Mouse (Mus musculus) ES-E14 (cell line): Measurements from ENCODE around the gene Ptpn1. TPM values are rescaled to one million over a fixed set of nuclear protein-coding genes. Genes with fewer than 3 reads are reported as not detected.

Experiments used
- DNase-seq: peaks from one replicate; pipeline ENCODE4 v3.0.0-alpha.2; 2013; ENCODE audit warnings: low read depth, low spot score
- H3K27ac ChIP-seq: 2 replicates; pipeline ENCODE4 v1.5.1; 2012; ENCODE audit warnings: low read depth, mild to moderate bottlenecking, low read length, moderate library complexity, mixed read lengths; ENCODE audit not compliant: poor library complexity, insufficient read depth, severe bottlenecking
- H3K36me3 ChIP-seq: 2 replicates; pipeline ENCODE4 v1.6.1; 2012; ENCODE audit warnings: mild to moderate bottlenecking, low read length, moderate library complexity, mixed read lengths; ENCODE audit not compliant: control insufficient read depth, poor library complexity, insufficient read depth, severe bottlenecking
- H3K4me1 ChIP-seq, 2 experiments: fragments of 150-350 bp in 1 of 2; sonication (generic) in 1 of 2; 2 replicates each; pipeline ENCODE4 v1.6.1; 2012; ENCODE audit warnings: low read length in 2 of 2, mild to moderate bottlenecking in 1 of 2, mixed read lengths in 1 of 2; ENCODE audit not compliant: control insufficient read depth in 2 of 2, insufficient read depth in 2 of 2, poor library complexity in 1 of 2
- H3K4me3 ChIP-seq, 2 experiments: fragments of 150-350 bp in 1 of 2; sonication (generic) in 1 of 2; 2 replicates each; pipeline ENCODE4 v1.5.1; 2012; ENCODE audit warnings: low read length in 2 of 2, low read depth in 1 of 2, mild to moderate bottlenecking in 1 of 2, mixed read lengths in 1 of 2; ENCODE audit not compliant: insufficient read depth in 1 of 2, poor library complexity in 1 of 2, severe bottlenecking in 1 of 2
- H3K9ac ChIP-seq: 2 replicates; pipeline ENCODE4 v1.6.1; 2012; ENCODE audit warnings: low read depth, mild to moderate bottlenecking, low read length, mixed read lengths; ENCODE audit not compliant: poor library complexity, insufficient read depth, severe bottlenecking
- H3K9me3 ChIP-seq: fragments of 150-350 bp; sonication (generic); 2 replicates; pipeline ENCODE4 v1.6.1; 2012; ENCODE audit warnings: low read depth, mild to moderate bottlenecking, low read length; ENCODE audit not compliant: control insufficient read depth, insufficient read depth
- CHD2 ChIP-seq: IDR thresholded peaks from 2 replicates; pipeline ENCODE4 v1.6.1; 2014; ENCODE audit warnings: mild to moderate bottlenecking, low read depth, low read length, inconsistent platforms
- HCFC1 ChIP-seq: IDR thresholded peaks from 2 replicates; pipeline ENCODE4 v1.6.1; 2012; ENCODE audit warnings: low read length, inconsistent platforms, borderline replicate concordance; ENCODE audit not compliant: insufficient read depth
- MAFK ChIP-seq: IDR thresholded peaks from 2 replicates; pipeline ENCODE4 v1.6.1; 2014; ENCODE audit warnings: mild to moderate bottlenecking, low read depth, low read length, inconsistent platforms; ENCODE audit not compliant: insufficient read depth
- ZC3H11A ChIP-seq: IDR thresholded peaks from 2 replicates; pipeline ENCODE4 v1.6.1; 2012; ENCODE audit warnings: low read depth, mild to moderate bottlenecking, inconsistent platforms, low read length, borderline replicate concordance
- ZNF384 ChIP-seq: IDR thresholded peaks from 2 replicates; pipeline ENCODE4 v1.6.1; 2012; ENCODE audit warnings: low read depth, low read length, inconsistent platforms
- in situ Hi-C, 2 experiments: fragments of 600-800 bp; cut with MboI; formaldehyde crosslinking; loops; one replicate each; pipeline ENCODE4 v1.15.1; 2025; ENCODE audit warnings: low sequenced_read_pairs in 2 of 2, inconsistent platforms in 1 of 2; ENCODE audit not compliant: unreplicated experiment in 2 of 2
- total RNA-seq: library from RNA; depleted of rRNA; stranded (reverse); fragments of 300-350 nt; gene quantifications from 2 replicates; pipeline ENCODE4 v1.2.3, GENCODE M21; 2012

The Ptpn1 gene
- total RNA-seq, 1 experiment: 39.9 TPM

DNA sequence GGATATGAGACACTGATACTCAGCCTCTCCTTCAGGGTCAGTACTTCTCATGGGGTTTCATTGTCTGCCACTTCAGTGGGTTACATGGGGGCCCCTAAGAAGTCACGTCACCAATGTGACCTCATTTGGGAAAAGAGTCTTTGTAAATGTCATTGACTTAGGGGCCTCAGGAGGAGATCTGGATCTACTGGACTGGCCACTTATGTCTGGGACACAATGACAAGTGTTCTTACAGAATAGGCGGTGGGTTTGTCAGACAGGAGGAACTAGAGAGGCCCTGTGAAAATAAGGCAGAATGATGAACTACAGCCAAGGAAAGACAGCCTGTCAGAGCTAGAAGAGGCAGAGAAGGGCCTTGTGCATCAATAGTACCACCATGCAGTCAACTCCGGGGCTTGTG lies 2.9 kb upstream of the Ptpn1 start:
- TF ChIP-seq MAFK (no peak), ZNF384 (no peak), ZC3H11A (no peak), HCFC1 (no peak), CHD2 (no peak)
- Histone ChIP-seq H3K36me3 (peaks cover 2% of the 10 kb centered on the region; the same call in 1 of the 2 replicates), H3K9ac (no peak overlapping the region), H3K4me1 (peaks cover 0 to 2% of the 10 kb centered on the region in 2 experiments; a peak in 1 of 4 replicates), H3K27ac (no peak overlapping the region), H3K9me3 (peaks cover 12% of the 10 kb centered on the region), H3K4me3 (no peak overlapping the region)
- DNase-seq: no peak
- in situ Hi-C loops: no loop called here

DNA sequence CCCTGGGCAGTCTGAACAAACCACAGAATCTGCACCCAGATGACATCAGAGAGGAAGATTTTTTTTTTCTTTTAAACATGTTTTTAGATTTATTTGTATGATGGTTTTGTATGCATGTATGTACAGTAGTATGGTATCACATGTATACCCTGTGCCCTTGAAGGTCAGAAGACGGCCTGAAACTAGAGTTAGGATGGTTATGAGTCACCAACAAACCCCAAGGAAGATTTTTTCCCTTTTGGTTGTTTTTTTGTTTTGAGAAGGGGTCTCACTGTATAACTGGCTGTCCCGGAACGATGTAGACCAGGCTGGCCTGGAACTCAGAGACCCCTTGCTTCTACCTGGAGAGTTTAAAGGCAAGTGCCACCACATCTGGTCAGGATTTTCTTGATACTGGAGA lies 882 bp upstream of the Ptpn1 start:
- H3K9ac ChIP-seq: no peak overlapping the region

DNA sequence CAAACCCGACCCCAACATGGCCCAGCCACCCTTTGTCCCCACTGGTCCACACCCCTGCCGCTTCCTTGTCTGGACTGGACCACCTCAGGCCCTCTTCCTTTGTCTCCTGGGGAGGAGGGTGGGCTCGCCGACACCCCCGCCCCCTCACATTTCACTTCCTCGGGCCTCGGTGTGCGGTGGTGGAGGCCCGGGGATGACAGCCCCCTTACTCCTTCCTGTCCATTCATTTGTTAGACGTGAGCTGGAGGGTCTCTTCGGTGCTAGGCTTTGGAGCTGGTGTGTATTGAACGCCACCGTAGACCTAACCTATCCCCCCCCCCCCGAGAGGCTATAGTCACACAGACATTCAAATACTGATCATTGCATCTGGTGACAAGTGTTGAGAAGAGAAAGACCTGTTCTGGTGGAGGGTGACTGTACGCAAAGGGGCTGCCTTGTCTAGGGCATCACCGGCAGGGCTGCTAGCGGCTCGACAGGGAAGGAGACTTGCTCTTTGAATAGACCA lies 922 bp downstream of the Ptpn1 start:
- Histone ChIP-seq H3K9me3 (peaks cover 11% of the 10 kb centered on the region), H3K9ac (peak overlapping the region; percentile 87), H3K36me3 (peaks cover 2% of the 10 kb centered on the region; the same call in 1 of the 2 replicates), H3K27ac (no peak overlapping the region), H3K4me1 (peaks cover 2 to 4% of the 10 kb centered on the region in 2 experiments; a peak in 1 of 4 replicates), H3K4me3 (peak overlapping the region; percentile 88 to 95)
- no peak for DNase-seq
- TF ChIP-seq MAFK: no peak
- TF ChIP-seq ZC3H11A: no peak
- no peak for TF ChIP-seq ZNF384
- no peak for TF ChIP-seq CHD2
- no peak for TF ChIP-seq HCFC1
- in situ Hi-C loops: no loop called here

More for the DNA sequence above, 882 bp upstream of the Ptpn1 start:
- Histone ChIP-seq H3K9me3 (peaks cover 12% of the 10 kb centered on the region), H3K36me3 (peaks cover 2% of the 10 kb centered on the region; the same call in 1 of the 2 replicates), H3K27ac (no peak overlapping the region), H3K4me1 (peaks cover 0 to 4% of the 10 kb centered on the region in 2 experiments; a peak in 1 of 4 replicates), H3K4me3 (no peak overlapping the region)
- in situ Hi-C loops: no loop called here
- DNase-seq: no peak
- no peak for TF ChIP-seq CHD2
- no peak for TF ChIP-seq MAFK
- TF ChIP-seq HCFC1: no peak
- TF ChIP-seq ZNF384: no peak
- no peak for TF ChIP-seq ZC3H11A

DNA sequence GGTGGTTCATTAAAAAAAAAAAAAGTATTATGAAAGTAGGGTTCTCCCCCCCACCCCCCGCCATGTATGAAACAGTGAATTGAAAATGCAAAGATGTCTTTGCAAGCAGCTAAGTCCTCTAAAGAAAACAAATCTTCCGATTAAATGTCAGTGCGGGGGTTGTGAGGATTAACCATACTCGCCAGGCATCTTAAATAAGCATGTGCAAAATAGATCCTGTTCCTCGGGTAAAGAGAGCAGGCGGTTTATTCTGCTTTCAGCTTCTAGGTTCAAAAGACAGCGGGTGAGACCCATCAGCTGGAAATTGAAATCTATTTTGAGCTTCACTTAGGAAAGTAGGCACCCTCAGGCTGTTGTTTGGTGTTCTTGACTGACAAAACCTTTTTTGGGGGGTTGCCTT lies 1.5 kb downstream of the Ptpn1 start:
- H3K4me3 ChIP-seq: peak overlapping the region in 1 of 2 experiments; percentile 95; a peak in 2 of 4 replicates
- H3K4me1 ChIP-seq: peaks cover 2 to 4% of the 10 kb centered on the region in 2 experiments; a peak in 1 of 4 replicates
- no peak for TF ChIP-seq ZC3H11A
- no peak for TF ChIP-seq ZNF384
- no peak for TF ChIP-seq CHD2
- no peak for TF ChIP-seq MAFK
- no peak for TF ChIP-seq HCFC1
- H3K9me3 ChIP-seq: peaks cover 10% of the 10 kb centered on the region
- in situ Hi-C loops: no loop called here
- no peak for DNase-seq
- no peak overlapping the region for H3K27ac ChIP-seq
- no peak overlapping the region; the same call in 1 of the 2 replicates for H3K9ac ChIP-seq
- H3K36me3 ChIP-seq: no peaks in the 10 kb centered on the region; the same call in 1 of the 2 replicates
